Mouse (Mus musculus) erythroid progenitor cell, adult 5-6 weeks (primary cell): ENCODE data around the gene Dtx2. TPM values are rescaled to one million over a fixed set of nuclear protein-coding genes. Genes with fewer than 3 reads are reported as not detected.

Experiments
- ATAC-seq: replicated peaks from 2 replicates; pipeline ENCODE4 v1.8.0; 2016; ENCODE audit warnings: moderate number of reproducible peaks, mild to moderate bottlenecking, moderate TSS enrichment, inconsistent platforms; ENCODE audit not compliant: poor library complexity, low FRiP score, severe bottlenecking
- total RNA-seq, 2 experiments: library from RNA; stranded (forward) in 1 of 2; stranded (reverse) in 1 of 2; fragments of 150-400 nt in 1 of 2; fragments of 186-747, 209-891 nt in 1 of 2; gene quantifications; 2 replicates each; pipeline versions ENCODE4 v1.2.3 to v1.2.4; 2015 to 2017; ENCODE audit warnings: low replicate concordance in 2 of 2

The Dtx2 gene
- total RNA-seq, 2 experiments from 2014 or later = 2.3 to 3.8 TPM

GRCm38 (mm10) chr5:135971876-135972275 is 22.7 kb upstream of the Dtx2 start:
- no peak for ATAC-seq

DNA sequence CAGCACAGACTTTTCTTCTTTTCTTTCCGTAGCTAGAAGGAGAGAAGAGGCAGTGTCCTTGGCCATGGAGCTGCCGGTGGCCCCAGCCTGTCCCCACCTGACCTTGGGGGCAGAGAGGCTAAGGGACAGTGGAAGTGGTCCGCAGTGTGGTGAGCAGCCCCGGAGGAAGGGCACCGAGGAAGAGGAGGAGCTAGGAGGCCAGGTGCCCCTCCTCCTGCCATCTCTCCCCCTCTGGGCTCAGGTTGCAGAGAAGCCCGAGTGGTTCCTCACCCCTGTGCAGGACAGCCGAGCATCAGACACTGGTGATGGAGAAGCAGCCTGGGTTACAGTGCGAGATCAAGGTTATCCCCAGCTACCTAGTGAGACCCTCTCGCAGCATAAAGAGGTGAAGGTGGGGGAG is 20.2 kb upstream of the Dtx2 start, which contains the start of gene Ssc4d:
Gene Ssc4d, minus strand, starts transcription at position 167 of the 400 bp plus-strand sequence.
- no peak for ATAC-seq

- ATAC-seq = no peak
Measured at GRCm38 (mm10) chr5:135975893-135976668, 18.5 kb upstream of the Dtx2 start.

DNA sequence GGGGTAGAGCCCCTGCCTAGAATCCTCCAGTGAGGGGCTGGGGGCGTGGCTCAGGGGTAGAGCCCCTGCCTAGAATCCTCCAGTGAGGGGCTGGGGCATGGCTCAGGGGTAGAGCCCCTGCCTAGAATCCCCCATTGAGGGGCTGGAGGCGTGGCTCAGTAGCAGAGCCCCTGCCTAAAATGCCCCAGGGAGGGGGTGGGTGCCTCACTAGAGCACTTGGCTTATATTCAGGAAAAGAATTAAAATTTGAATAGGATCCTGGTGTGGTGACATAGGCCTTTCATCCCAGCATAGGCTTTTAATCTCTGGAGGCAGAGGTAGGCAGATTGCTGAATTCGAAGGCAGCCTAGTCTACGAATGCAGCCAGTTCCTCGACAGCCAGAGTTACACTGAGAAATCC is 15.2 kb upstream of the Dtx2 start:
- no peak for ATAC-seq

DNA sequence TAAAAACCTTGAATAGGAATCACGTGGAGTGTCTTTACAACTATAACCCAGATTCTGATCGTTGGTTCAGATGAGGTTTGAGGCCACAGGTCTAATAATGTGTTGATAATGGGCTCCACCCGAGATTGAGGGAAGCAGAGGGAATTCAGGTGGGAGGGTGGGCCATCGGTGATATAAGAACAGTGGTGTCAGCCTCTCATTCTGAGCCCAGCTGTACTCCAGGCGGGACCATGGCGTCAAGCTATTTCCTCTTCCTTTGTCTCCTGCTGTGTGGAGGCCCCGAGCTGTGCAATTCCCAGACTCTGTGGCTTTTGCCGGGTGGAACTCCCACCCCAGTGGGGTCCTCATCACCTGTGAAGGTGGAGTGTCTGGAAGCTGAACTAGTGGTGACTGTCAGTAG is 14.7 kb upstream of the Dtx2 start, which contains the start of gene Zp3:
Gene Zp3, plus strand, starts transcription at position 196 of the 400 bp plus-strand sequence.
- ATAC-seq = no peak

DNA sequence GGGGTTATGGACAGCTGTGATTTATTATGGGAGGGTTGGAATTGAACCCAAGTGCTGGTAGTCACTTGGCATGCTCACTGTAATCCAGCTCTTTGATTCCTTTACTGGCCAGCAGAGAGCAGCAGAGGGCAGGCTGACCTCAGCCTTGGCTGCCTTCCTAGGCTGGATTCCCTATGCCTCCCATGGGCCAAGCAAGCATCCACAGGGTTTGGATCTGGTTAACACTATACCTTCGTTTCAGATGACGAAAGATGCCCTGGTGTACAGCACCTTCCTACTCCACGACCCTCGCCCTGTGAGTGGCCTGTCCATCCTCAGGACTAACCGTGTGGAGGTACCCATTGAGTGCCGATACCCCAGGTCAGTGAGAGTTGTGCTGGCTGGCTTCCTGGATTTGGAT is 12.2 kb upstream of the Dtx2 start:
- peak; percentile 85 for ATAC-seq

DNA sequence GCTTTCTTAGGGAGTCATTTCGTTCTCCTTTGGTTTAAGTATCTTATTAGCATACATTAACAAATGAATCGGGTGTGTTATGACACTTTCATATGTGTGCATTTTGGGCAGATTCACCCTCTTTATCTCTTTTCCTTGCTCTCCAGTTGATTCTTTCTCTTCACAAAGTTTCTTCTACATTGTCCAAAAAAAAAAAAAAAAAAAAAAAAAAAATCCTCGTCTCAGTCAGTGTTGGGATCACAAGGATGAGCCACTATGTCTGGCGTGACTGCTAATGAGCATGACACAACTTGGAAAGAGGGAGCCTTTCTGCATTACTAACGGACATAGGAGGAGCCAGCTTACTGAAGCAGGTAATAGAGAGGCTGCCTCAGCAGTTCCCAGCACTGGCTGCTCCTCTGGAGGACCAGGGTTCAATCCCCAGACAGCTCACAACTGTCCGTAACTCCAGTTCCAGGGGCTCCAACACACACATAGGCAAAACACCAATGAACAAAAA is 10.0 kb upstream of the Dtx2 start:
- ATAC-seq = no peak

- no peak for ATAC-seq
Measured at GRCm38 (mm10) chr5:135987248-135987647, 7.4 kb upstream of the Dtx2 start.

DNA sequence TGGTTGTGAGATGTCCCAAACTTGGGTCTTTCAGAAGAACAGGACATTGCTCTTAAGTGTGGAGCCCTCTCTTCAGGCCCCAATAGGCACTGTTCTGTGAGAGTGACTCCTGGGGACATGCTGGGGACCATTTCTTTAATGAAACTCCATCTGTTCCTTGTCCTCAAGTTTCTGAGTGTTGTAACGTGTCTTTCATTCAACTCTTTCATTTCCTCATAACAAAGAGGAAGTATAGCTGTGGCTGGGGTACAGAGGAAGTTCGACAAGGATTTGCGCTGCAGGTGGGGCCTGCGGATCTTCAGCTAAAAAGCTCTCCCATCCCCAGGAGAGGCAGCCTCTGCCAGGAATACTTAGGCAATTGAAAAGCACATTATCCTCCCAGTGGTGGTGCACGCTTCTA is 4.0 kb upstream of the Dtx2 start:
- ATAC-seq = no peak

DNA sequence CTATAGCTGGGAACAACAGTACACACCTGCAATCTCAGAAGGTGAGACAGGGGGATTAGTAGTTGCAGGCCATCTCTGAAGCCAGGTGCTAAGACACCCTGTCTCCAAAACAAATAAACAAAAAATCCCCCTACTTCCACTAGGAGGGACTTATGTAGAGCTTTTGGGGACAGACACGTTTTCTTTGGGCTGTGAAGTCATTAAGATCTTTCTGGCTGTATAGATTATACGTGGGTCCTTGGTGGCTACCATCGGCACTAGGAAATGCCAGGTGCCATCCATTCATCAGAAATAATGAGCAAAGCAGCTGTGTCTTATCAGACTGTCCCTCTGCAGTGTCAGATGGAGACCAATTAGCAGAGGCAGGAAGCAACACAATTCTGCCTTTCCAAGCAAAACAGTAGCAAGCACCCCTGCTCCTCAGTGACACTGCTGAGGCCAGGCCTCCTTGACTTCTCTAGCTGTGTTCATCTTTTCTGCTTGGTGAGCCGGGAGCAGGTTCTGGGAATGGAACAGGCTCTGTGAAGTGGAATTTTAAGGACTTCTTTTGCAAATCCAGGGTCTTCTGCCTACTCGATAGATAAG is 1.1 kb upstream of the Dtx2 start:
- ATAC-seq = no peak

GRCm38 (mm10) chr5:135994335-135994724 is 270 bp upstream of the Dtx2 start:
- ATAC-seq = no peak

- ATAC-seq = no peak
Measured at GRCm38 (mm10) chr5:135996162-135996561, 1.6 kb downstream of the Dtx2 start.

- ATAC-seq = no peak
Measured at GRCm38 (mm10) chr5:136001222-136001621, 6.6 kb downstream of the Dtx2 start.

GRCm38 (mm10) chr5:136002325-136002724 is 7.7 kb downstream of the Dtx2 start:
- no peak for ATAC-seq

DNA sequence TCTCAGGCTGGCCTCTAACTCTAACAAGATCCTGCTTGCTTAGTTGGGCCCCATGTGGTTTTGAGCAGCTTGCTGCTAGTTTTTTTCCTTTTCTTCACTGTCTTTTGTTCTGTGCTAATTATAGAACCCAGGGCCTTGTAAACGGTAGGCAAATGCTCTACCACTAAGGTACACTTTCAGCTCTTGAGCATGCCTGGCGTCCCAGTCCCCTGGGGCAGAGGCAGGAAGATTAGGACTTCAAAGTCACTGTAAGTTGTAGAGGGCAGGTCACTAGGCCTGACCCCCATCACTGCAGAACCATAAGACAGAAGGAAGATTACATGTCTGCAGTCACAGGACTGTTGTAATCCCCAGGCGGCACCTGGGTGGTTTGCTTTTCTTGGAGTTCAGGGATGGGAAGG is 8.2 kb downstream of the Dtx2 start:
- ATAC-seq = no peak

- no peak for ATAC-seq
Measured at GRCm38 (mm10) chr5:136004537-136004936, 9.9 kb downstream of the Dtx2 start.

DNA sequence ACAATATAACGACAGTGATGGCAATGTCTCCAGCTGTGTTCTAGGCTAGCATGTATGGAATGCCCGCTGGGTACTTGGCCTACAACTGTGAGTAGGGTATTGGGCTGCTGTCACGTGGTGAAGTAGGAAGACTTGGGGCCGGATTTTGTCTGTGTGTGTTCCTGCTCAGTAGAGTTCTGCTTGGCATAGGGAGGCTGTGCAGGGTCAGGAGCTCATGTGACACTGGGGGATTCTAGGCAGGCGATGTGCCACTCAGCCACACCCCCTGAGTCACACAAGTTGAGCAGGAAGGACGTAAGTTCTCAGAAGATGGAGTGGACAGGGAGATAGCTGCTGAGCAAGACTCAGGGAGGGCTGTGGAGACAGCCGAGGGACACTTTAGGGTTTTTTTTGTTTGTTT is 13.1 kb downstream of the Dtx2 start:
- ATAC-seq = no peak

- no peak for ATAC-seq
Measured at GRCm38 (mm10) chr5:136014877-136015276, 20.3 kb downstream of the Dtx2 start.

DNA sequence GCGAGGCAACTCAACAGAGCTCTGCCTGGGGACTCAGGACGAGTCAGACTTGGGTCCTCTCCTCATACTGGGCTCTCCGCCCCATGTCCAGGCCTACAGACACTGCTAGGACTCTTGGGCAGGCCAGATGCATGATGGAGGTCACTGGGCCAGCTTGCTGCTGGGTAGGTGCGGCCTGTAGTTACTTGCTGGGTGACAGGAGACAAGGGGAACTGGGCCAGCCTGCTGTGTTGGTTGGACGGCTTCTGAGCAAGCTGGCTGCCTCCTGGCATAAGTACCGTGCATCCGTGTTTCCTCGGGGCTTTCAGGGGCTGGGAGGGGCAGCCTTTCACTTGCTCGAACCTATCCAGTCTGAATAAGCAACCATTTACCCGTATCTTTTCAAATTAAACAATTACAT is 21.0 kb downstream of the Dtx2 start:
- no peak for ATAC-seq

DNA sequence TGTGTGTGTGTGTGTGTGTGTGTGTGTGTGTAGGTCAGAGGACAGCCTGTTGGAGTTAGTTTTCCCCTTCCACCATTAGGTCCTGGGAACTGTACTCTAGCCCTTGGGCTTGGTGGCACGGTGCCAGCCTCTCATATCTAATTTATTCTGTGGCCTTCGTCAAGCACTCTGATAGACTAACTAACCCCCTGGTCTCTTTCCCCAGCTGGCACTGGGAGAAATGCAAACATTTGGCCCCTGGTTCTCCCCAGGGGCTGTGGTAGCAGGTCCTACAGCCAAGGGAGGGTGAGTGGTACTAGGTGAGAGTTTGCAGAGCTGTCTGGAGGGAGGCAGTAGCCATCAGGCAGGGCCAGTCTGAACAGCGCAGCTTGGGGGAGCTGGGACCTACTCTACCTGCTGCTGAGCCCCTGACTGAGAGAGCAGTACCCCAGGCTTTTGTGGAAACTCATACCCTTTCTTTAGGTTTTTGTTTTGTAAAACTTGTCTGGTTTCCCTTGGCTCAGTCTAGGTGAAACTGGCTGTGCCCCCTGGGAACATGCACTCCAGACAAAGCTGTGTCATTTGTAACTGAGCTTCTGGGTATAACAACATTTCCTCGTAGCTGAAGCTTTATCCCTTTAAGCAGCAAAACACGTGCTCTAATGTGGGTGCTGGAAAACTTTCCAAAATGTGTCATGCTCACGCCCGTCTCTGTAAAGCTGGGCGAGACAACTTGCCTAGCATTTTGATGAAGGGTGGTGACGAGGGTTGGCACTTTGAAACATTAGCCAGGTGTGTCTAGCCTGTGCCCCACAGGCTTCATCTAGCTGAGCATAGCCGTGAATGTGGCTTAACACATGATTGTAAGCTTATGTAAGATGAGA is 21.6 kb downstream of the Dtx2 start:
- ATAC-seq = no peak
